Mouse (Mus musculus): ENCODE measurements at regions not wholly inside any gene's neighbourhood (a gene's known extent, or its start where the extent isn't known, plus 50 kb on each side); places are given as distances from the start of the nearest gene placed in this dataset.

DNA sequence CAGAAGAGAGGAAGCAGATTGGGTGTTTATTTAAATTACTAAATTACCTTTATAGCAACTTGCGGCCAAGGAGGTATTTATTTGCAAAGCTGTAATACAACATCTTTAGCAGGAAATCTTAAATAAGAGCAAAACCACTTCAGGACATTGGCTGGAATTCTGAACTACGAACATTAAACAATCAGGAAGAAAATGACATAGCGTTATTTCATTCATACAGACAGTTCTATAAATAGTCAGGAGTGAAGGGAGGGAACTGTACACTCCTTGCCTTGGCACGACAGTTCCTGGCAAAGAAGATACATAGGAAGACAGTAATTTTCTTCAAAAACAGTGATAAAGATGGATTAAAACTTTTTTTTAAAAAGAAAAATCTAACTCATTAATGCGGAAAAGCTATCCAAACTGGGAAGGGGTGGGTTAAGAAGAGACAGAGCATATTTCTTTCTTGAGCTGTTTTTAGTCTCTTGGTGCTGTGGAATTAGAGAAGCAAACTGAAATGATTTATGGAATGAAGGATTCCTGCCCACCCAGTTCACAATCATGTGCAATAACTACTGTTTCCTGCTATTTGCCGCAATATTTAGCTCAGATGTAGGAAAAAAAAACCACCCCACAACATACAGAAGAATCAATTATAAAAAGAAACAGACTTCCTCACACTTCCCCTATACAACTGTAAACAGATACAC lies 147.9 kb downstream of the Mbl2 start:
- H3K9me3 ChIP-seq (ENCODE audit: control insufficient read depth, low read length), result no peaks in the 10 kb centered on the region
- H3K27ac ChIP-seq (ENCODE audit: low read depth, low read length), result no peak overlapping the region
- H3K4me2 ChIP-seq, result no peak overlapping the region
- 58% methylated on average over 6 of the region's 6 CpGs for WGBS
- H3K27me3 ChIP-seq (replicated peaks; ENCODE audit: control insufficient read depth, insufficient read depth, low read length), result no peaks in the 10 kb centered on the region
- no peak overlapping the region for H3K4me3 ChIP-seq (ENCODE audit: low read depth, low read length)
- no peak for ATAC-seq (replicated peaks; ENCODE audit: low FRiP score)
- DNase-seq (ENCODE audit: low spot score), result no peak
- H3K4me1 ChIP-seq (replicated peaks; ENCODE audit: control insufficient read depth, insufficient read depth, low read length), result no peaks in the 10 kb centered on the region
- no peak overlapping the region for H3K9ac ChIP-seq (ENCODE audit: low read depth, low read length)
- no peaks in the 10 kb centered on the region for H3K36me3 ChIP-seq (ENCODE audit: control insufficient read depth, insufficient read depth, low read length)

DNA sequence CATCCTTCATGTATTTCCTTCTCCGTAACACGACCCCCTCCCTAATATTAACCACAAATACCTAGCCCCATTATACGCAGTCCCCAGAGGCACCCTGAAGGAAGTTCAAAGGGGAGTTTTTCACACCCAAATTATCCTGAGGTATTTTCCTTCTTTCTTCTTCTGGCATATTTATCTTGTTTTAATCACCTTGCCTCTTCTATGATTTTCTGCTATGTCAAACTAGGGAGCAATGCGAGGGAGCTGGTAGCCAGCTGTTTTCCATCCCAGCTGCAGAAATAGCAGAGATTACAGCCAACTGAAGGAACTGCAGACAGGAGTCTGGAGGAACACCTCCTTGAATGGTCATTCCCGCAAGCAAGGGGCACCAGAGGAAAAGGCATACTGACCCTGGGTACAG lies 155.7 kb downstream of the Dkk1 start:
- H3K27ac ChIP-seq (ENCODE audit: low read depth, low read length), result no peak overlapping the region
- no peaks in the 10 kb centered on the region for H3K9me3 ChIP-seq (ENCODE audit: control insufficient read depth, low read length)
- no peak overlapping the region for H3K4me2 ChIP-seq
- no peaks in the 10 kb centered on the region for H3K4me1 ChIP-seq (replicated peaks; ENCODE audit: control insufficient read depth, insufficient read depth, low read length)
- no peak overlapping the region for H3K4me3 ChIP-seq (ENCODE audit: low read depth, low read length)
- no peaks in the 10 kb centered on the region for H3K36me3 ChIP-seq (ENCODE audit: control insufficient read depth, insufficient read depth, low read length)
- ATAC-seq (replicated peaks; ENCODE audit: low FRiP score), result no peak
- DNase-seq (ENCODE audit: low spot score), result no peak
- H3K9ac ChIP-seq (ENCODE audit: low read depth, low read length), result no peak overlapping the region
- H3K27me3 ChIP-seq (replicated peaks; ENCODE audit: control insufficient read depth, insufficient read depth, low read length), result no peaks in the 10 kb centered on the region
- WGBS, result 63% methylated on average over 5 of the region's 5 CpGs

DNA sequence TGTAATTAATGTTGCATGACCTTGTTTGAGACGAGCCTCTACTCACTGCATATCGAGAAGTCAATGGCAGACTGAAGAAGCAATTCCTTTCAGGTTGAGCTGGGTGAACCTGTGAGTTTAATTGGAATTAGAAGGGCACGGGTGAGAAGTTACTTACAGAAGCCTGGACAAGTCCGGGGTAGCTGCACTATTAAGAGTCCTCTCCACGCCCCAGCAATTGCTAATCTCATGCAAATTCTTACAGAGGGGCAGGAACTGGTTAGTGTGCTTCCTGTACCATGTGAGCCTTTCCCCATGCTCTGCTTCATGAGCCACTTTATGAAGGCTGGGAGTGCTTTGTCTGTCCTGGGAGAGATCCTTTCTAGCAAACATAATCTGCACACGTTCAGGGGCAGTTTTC lies 142.5 kb downstream of the Dkk1 start:
- no peak overlapping the region for H3K27ac ChIP-seq (ENCODE audit: low read depth, low read length)
- no peaks in the 10 kb centered on the region for H3K36me3 ChIP-seq (ENCODE audit: control insufficient read depth, insufficient read depth, low read length)
- no peaks in the 10 kb centered on the region for H3K9me3 ChIP-seq (ENCODE audit: control insufficient read depth, low read length)
- H3K27me3 ChIP-seq (replicated peaks; ENCODE audit: control insufficient read depth, insufficient read depth, low read length), result no peaks in the 10 kb centered on the region
- H3K4me1 ChIP-seq (replicated peaks; ENCODE audit: control insufficient read depth, insufficient read depth, low read length), result no peaks in the 10 kb centered on the region
- 87% methylated on average over 6 of the region's 6 CpGs for WGBS
- H3K4me3 ChIP-seq (ENCODE audit: low read depth, low read length), result no peak overlapping the region
- no peak overlapping the region for H3K9ac ChIP-seq (ENCODE audit: low read depth, low read length)
- ATAC-seq (replicated peaks; ENCODE audit: low FRiP score) (no peak), DNase-seq (ENCODE audit: low spot score) (no peak)
- no peak overlapping the region for H3K4me2 ChIP-seq

DNA sequence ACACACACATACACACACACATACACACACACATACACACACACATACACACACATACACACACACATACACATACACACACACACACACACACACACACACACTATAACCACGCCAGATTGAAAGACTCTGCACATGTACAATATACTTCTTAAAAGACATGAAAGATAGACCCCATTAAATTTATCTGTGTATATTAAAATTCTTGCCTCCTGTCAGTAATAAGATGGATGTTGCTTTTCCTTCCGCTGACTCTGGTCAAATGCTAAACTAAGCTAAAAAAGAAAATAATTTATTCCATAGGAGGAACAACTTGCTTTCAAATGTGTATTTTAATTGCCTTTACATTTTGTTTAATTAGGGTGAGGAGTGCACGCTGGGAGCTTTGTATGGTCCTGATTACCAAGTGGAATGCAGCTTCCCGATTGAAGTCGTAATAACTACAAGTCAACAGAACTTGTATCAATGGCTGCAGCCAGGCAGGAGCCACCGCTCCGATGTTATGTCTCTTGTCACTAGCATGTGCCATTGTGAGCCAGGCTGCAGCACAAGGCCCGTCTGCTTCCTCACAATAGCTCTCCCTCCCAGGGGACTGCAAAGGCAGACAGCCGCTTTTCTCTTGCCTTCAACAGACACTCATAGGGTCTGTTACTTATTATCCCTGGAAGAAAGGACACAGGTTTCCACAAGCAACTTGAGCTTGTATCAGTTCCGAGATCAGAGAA lies 129.7 kb downstream of the Dkk1 start:
- Histone ChIP-seq H3K4me3 (ENCODE audit: low read depth, low read length) (no peak overlapping the region), H3K9ac (ENCODE audit: low read depth, low read length) (no peak overlapping the region), H3K4me2 (no peak overlapping the region), H3K27ac (ENCODE audit: low read depth, low read length) (no peak overlapping the region), H3K9me3 (ENCODE audit: control insufficient read depth, low read length) (no peaks in the 10 kb centered on the region), H3K27me3 (replicated peaks; ENCODE audit: control insufficient read depth, insufficient read depth, low read length) (no peaks in the 10 kb centered on the region), H3K4me1 (replicated peaks; ENCODE audit: control insufficient read depth, insufficient read depth, low read length) (no peaks in the 10 kb centered on the region), H3K36me3 (ENCODE audit: control insufficient read depth, insufficient read depth, low read length) (no peaks in the 10 kb centered on the region)
- DNase-seq (ENCODE audit: low spot score), result no peak
- ATAC-seq (replicated peaks; ENCODE audit: low FRiP score), result no peak
- 53% methylated on average over 10 of the region's 10 CpGs for WGBS

DNA sequence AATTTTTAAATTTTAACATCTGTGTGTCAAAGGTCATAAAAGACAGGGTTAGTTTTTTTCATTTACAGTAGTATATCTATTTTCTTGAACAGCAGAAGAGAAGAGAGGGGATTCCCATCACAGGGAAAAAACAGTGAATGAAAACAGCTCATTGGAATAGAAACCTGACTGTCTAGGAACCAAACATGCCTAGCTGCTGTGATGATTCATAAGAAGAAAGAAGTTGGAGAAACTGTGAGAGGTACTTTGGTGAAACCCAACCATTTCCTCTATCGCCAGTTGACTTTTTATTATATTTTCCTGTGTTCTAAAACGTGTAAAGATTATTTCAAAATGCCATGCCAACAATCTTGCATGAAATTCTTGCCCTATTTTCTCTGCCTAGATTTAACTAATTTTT lies 123.8 kb downstream of the Dkk1 start:
- Histone ChIP-seq H3K9me3 (ENCODE audit: control insufficient read depth, low read length) (no peaks in the 10 kb centered on the region), H3K36me3 (ENCODE audit: control insufficient read depth, insufficient read depth, low read length) (no peaks in the 10 kb centered on the region), H3K4me1 (replicated peaks; ENCODE audit: control insufficient read depth, insufficient read depth, low read length) (peaks cover 6% of the 10 kb centered on the region), H3K4me2 (no peak overlapping the region), H3K4me3 (ENCODE audit: low read depth, low read length) (no peak overlapping the region), H3K27me3 (replicated peaks; ENCODE audit: control insufficient read depth, insufficient read depth, low read length) (no peaks in the 10 kb centered on the region), H3K9ac (ENCODE audit: low read depth, low read length) (no peak overlapping the region), H3K27ac (ENCODE audit: low read depth, low read length) (no peak overlapping the region)
- ATAC-seq (replicated peaks; ENCODE audit: low FRiP score) (no peak), DNase-seq (ENCODE audit: low spot score) (no peak)
- WGBS, result 63% methylated on average over 2 of the region's 2 CpGs

DNA sequence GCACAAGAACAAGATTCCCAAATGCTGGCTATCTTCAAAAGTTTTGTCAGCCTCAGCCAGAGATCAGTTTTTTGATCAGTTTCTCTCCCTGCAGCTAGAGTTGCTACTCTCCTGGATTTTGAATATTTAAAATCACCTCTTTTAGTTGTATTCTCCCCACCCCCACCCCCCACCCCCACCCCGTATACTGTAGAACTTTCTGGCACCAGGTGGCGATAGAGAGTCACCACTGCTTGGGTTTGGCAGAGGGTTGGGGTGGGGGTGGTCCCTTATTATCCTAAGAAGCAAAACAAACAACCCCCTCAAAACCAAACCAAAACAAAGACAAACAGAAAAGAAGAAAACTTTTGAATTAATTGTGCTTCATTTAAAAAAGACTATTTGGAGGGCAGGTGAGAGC lies 122.0 kb downstream of the Dkk1 start:
- Histone ChIP-seq H3K4me3 (ENCODE audit: low read depth, low read length) (no peak overlapping the region), H3K4me2 (peak overlapping the region; percentile 36), H3K9ac (ENCODE audit: low read depth, low read length) (no peak overlapping the region), H3K27me3 (replicated peaks; ENCODE audit: control insufficient read depth, insufficient read depth, low read length) (no peaks in the 10 kb centered on the region), H3K9me3 (ENCODE audit: control insufficient read depth, low read length) (no peaks in the 10 kb centered on the region), H3K4me1 (replicated peaks; ENCODE audit: control insufficient read depth, insufficient read depth, low read length) (peaks cover 6% of the 10 kb centered on the region), H3K27ac (ENCODE audit: low read depth, low read length) (no peak overlapping the region), H3K36me3 (ENCODE audit: control insufficient read depth, insufficient read depth, low read length) (no peaks in the 10 kb centered on the region)
- no peak for ATAC-seq (replicated peaks; ENCODE audit: low FRiP score)
- 8% methylated on average over 2 of the region's 2 CpGs for WGBS
- no peak for DNase-seq (ENCODE audit: low spot score)

DNA sequence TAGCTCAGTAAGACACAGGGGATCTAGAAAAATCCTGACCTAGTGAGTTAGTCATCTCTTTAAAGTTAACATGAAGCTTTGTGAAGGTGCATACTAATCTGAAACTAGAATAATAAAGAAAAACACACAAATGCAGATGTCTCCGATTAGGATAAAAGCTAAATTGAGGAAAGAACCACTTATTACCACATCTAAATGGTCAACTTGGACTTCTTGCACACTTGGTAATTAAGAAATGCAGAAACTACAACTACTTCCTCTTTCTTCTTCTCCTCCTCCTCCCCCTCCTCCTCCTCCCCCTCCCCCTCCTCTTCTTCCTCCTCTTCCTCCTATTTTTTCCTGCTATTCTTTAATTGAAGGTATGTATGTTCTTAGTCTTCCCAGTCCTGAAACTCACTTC lies 116.3 kb downstream of the Dkk1 start:
- H3K4me3 ChIP-seq (ENCODE audit: low read depth, low read length), result no peak overlapping the region
- ATAC-seq (replicated peaks; ENCODE audit: low FRiP score), result no peak
- no peak for DNase-seq (ENCODE audit: low spot score)
- H3K4me1 ChIP-seq (replicated peaks; ENCODE audit: control insufficient read depth, insufficient read depth, low read length), result no peaks in the 10 kb centered on the region
- H3K27ac ChIP-seq (ENCODE audit: low read depth, low read length), result no peak overlapping the region
- 79% methylated on average over 1 of the region's 1 CpGs for WGBS
- H3K9me3 ChIP-seq (ENCODE audit: control insufficient read depth, low read length), result no peaks in the 10 kb centered on the region
- H3K27me3 ChIP-seq (replicated peaks; ENCODE audit: control insufficient read depth, insufficient read depth, low read length), result no peaks in the 10 kb centered on the region
- no peaks in the 10 kb centered on the region for H3K36me3 ChIP-seq (ENCODE audit: control insufficient read depth, insufficient read depth, low read length)
- H3K9ac ChIP-seq (ENCODE audit: low read depth, low read length), result no peak overlapping the region
- no peak overlapping the region for H3K4me2 ChIP-seq

DNA sequence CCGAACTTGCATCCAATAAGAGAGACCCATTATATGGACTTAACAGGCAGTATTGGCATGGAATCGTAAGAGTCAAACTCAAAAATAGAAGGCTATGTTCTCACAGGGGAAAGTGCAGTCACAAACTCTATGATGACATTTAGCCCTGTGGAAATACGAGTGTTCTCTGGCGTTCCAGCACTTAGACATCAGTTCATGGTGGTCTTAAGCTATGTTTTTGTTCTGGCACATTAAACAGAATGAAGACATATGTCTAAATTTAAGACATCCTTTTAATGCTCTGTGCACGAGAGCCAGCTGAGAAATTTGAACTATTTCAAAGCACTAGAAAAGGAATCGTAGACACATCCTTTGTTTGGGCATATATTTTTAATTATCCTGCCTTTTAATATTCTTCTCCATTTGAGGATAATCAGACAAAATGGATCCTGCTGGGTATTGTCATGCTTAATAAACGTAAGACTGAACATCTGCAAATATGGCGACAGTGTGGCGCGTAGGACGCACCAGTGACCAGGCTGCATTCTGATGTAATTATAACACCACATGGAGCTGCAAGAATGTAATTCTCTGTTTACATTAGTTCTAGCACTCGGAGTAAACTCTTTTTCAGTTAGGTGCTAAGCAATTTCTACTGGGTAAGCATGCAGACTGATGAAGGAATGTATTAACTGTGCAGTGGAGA lies 114.3 kb downstream of the Dkk1 start:
- Histone ChIP-seq H3K27me3 (replicated peaks; ENCODE audit: control insufficient read depth, insufficient read depth, low read length) (no peaks in the 10 kb centered on the region), H3K9ac (ENCODE audit: low read depth, low read length) (no peak overlapping the region), H3K36me3 (ENCODE audit: control insufficient read depth, insufficient read depth, low read length) (no peaks in the 10 kb centered on the region), H3K4me2 (no peak overlapping the region), H3K27ac (ENCODE audit: low read depth, low read length) (no peak overlapping the region), H3K4me3 (ENCODE audit: low read depth, low read length) (no peak overlapping the region), H3K4me1 (replicated peaks; ENCODE audit: control insufficient read depth, insufficient read depth, low read length) (no peaks in the 10 kb centered on the region), H3K9me3 (ENCODE audit: control insufficient read depth, low read length) (no peaks in the 10 kb centered on the region)
- WGBS, result 78% methylated on average over 12 of the region's 12 CpGs
- no peak for DNase-seq (ENCODE audit: low spot score)
- no peak for ATAC-seq (replicated peaks; ENCODE audit: low FRiP score)
